Mouse (Mus musculus): ENCODE measurements at regions not wholly inside any gene's neighbourhood (a gene's known extent, or its start where the extent isn't known, plus 50 kb on each side); places are given as distances from the start of the nearest gene placed in this dataset.
"Not testable (repeated sequence)": the region's sequence is repeated elsewhere in the genome, so short reads cannot be mapped to it uniquely, and the experiment has no call there.

- DNase-seq (ENCODE audit: low spot score), result not testable (repeated sequence)
These were observed 242.1 kb downstream of the Gm21863 start for GRCm38 (mm10) chr12:20196386-20196785.

- not testable (repeated sequence) for DNase-seq (ENCODE audit: low spot score)
These were observed 242.6 kb downstream of the Gm21863 start for GRCm38 (mm10) chr12:20196905-20197304.

- DNase-seq (ENCODE audit: low spot score), result not testable (repeated sequence)
These were observed 269.6 kb downstream of the Gm21863 start for GRCm38 (mm10) chr12:20223921-20224320.

- DNase-seq (ENCODE audit: low spot score), result not testable (repeated sequence)
These were observed 272.5 kb downstream of the Gm21863 start for GRCm38 (mm10) chr12:20226831-20227230.

- not testable (repeated sequence) for DNase-seq (ENCODE audit: low spot score)
These were observed 273.3 kb downstream of the Gm21863 start for GRCm38 (mm10) chr12:20227427-20228160.

GRCm38 (mm10) chr12:20228321-20228999 lies 274.2 kb downstream of the Gm21863 start:
- DNase-seq (ENCODE audit: low spot score), result not testable (repeated sequence)

- DNase-seq (ENCODE audit: low spot score), result not testable (repeated sequence)
These were observed 275.1 kb downstream of the Gm21863 start for GRCm38 (mm10) chr12:20229441-20229840.

- DNase-seq (ENCODE audit: low spot score), result no peak
These were observed 276.0 kb downstream of the Gm21863 start for GRCm38 (mm10) chr12:20230141-20230892.

- no peak for DNase-seq (ENCODE audit: low spot score)
These were observed 276.6 kb downstream of the Gm21863 start for GRCm38 (mm10) chr12:20230893-20231235.

GRCm38 (mm10) chr12:20231528-20231927 lies 277.2 kb downstream of the Gm21863 start:
- DNase-seq (ENCODE audit: low spot score), result peak; percentile 15

- no peak for DNase-seq (ENCODE audit: low spot score)
These were observed 277.8 kb downstream of the Gm21863 start for GRCm38 (mm10) chr12:20231986-20232541.

- DNase-seq (ENCODE audit: low spot score), result peak; percentile 39
These were observed 278.6 kb downstream of the Gm21863 start for GRCm38 (mm10) chr12:20232746-20233453.

GRCm38 (mm10) chr12:20233454-20233831 lies 279.1 kb downstream of the Gm21863 start:
- no peak for DNase-seq (ENCODE audit: low spot score)

- peak; percentile 40 for DNase-seq (ENCODE audit: low spot score)
These were observed 279.6 kb downstream of the Gm21863 start for GRCm38 (mm10) chr12:20233871-20234307.

All from urinary bladder, postnatal 10 days (tissue).